Mouse (Mus musculus): ENCODE results near the gene Pagr1a. TPM values are rescaled to one million over a fixed set of nuclear protein-coding genes. Genes with fewer than 3 reads are reported as not detected.

The Pagr1a gene
- 8.7 and 25.1 TPM in 2 replicates for polyA plus RNA-seq (2015; fragmentation: Nextera tagmentation; extraction: Ambion mirVana)

GRCm38 (mm10) chr7:127016971-127017949, at the start of gene Pagr1a:
Gene Pagr1a (minus strand): TSS chr7:127017352.
- DNase-seq (ENCODE audit: low spot score) (peak; percentile 97), ATAC-seq (ENCODE audit: low FRiP score, low TSS enrichment) (peak; percentile 87)
- Histone ChIP-seq H3K27me3 (ENCODE audit: control insufficient read depth, insufficient read depth, low read length) (no peaks in the 10 kb centered on the region), H3K9me3 (ENCODE audit: control insufficient read depth, low read length) (no peaks in the 10 kb centered on the region), H3K36me3 (ENCODE audit: control insufficient read depth, insufficient read depth, low read length) (no peaks in the 10 kb centered on the region), H3K9ac (ENCODE audit: low read length) (peak within 1 kb of the TSS; percentile 74), H3K4me2 (replicated peaks; ENCODE audit: low read depth) (peak within 1 kb of the TSS; percentile 94), H3K4me3 (ENCODE audit: low read depth, low read length) (peak within 1 kb of the TSS; percentile 66), H3K4me1 (replicated peaks; ENCODE audit: control insufficient read depth, insufficient read depth) (peaks cover 4% of the 10 kb centered on the region; the same call in 1 of the 2 replicates), H3K27ac (replicated peaks) (peak within 1 kb of the TSS; percentile 96)
- WGBS: 2% methylated on average over 39 of the region's 39 CpGs
- TF ChIP-seq CTCF (IDR thresholded peaks at IDR 0.05; ENCODE audit: low read depth) (peak; percentile 89), EP300 (optimal IDR thresholded peaks at IDR 0.05) (no peak)

GRCm38 (mm10) chr7:127066317-127066716, 49.2 kb upstream of the Pagr1a start:
- Histone ChIP-seq H3K27ac (replicated peaks) (no peak overlapping the region), H3K9ac (ENCODE audit: low read length) (no peak overlapping the region), H3K4me1 (replicated peaks; ENCODE audit: control insufficient read depth, insufficient read depth) (no peaks in the 10 kb centered on the region), H3K36me3 (ENCODE audit: control insufficient read depth, insufficient read depth, low read length) (no peaks in the 10 kb centered on the region), H3K9me3 (ENCODE audit: control insufficient read depth, low read length) (no peaks in the 10 kb centered on the region), H3K4me3 (ENCODE audit: low read depth, low read length) (no peak overlapping the region), H3K4me2 (replicated peaks; ENCODE audit: low read depth) (no peak overlapping the region), H3K27me3 (ENCODE audit: control insufficient read depth, insufficient read depth, low read length) (no peaks in the 10 kb centered on the region)
- TF ChIP-seq EP300 (optimal IDR thresholded peaks at IDR 0.05): no peak
- no peak for TF ChIP-seq CTCF (IDR thresholded peaks at IDR 0.05; ENCODE audit: low read depth)
- DNase-seq (ENCODE audit: low spot score): no peak
- WGBS: 54% methylated on average over 4 of the region's 4 CpGs
- no peak for ATAC-seq (ENCODE audit: low FRiP score, low TSS enrichment)

GRCm38 (mm10) chr7:127065538-127065937, 48.4 kb upstream of the Pagr1a start:
- 86% methylated on average over 6 of the region's 6 CpGs for WGBS
- TF ChIP-seq CTCF (IDR thresholded peaks at IDR 0.05; ENCODE audit: low read depth) (peak; percentile 15; the same call in 1 of the 2 replicates), EP300 (optimal IDR thresholded peaks at IDR 0.05) (no peak)
- no peak for DNase-seq (ENCODE audit: low spot score)
- no peaks in the 10 kb centered on the region for H3K9me3 ChIP-seq (ENCODE audit: control insufficient read depth, low read length)
- no peaks in the 10 kb centered on the region for H3K4me1 ChIP-seq (replicated peaks; ENCODE audit: control insufficient read depth, insufficient read depth)
- H3K4me2 ChIP-seq (replicated peaks; ENCODE audit: low read depth): no peak overlapping the region
- no peak overlapping the region for H3K9ac ChIP-seq (ENCODE audit: low read length)
- ATAC-seq (ENCODE audit: low FRiP score, low TSS enrichment): no peak
- H3K27ac ChIP-seq (replicated peaks): no peak overlapping the region
- H3K27me3 ChIP-seq (ENCODE audit: control insufficient read depth, insufficient read depth, low read length): no peaks in the 10 kb centered on the region
- H3K36me3 ChIP-seq (ENCODE audit: control insufficient read depth, insufficient read depth, low read length): no peaks in the 10 kb centered on the region
- H3K4me3 ChIP-seq (ENCODE audit: low read depth, low read length): no peak overlapping the region

- ATAC-seq (ENCODE audit: low FRiP score, low TSS enrichment) (no peak), DNase-seq (ENCODE audit: low spot score) (no peak)
- WGBS: 64% methylated on average over 5 of the region's 5 CpGs
- no peaks in the 10 kb centered on the region for H3K9me3 ChIP-seq (ENCODE audit: control insufficient read depth, low read length)
- H3K9ac ChIP-seq (ENCODE audit: low read length): no peak overlapping the region
- H3K27ac ChIP-seq (replicated peaks): no peak overlapping the region
- H3K27me3 ChIP-seq (ENCODE audit: control insufficient read depth, insufficient read depth, low read length): no peaks in the 10 kb centered on the region
- H3K4me2 ChIP-seq (replicated peaks; ENCODE audit: low read depth): no peak overlapping the region
- TF ChIP-seq CTCF (IDR thresholded peaks at IDR 0.05; ENCODE audit: low read depth) (peak; percentile 25; the same call in 1 of the 2 replicates), EP300 (optimal IDR thresholded peaks at IDR 0.05) (no peak)
- no peak overlapping the region for H3K4me3 ChIP-seq (ENCODE audit: low read depth, low read length)
- no peaks in the 10 kb centered on the region for H3K36me3 ChIP-seq (ENCODE audit: control insufficient read depth, insufficient read depth, low read length)
- no peaks in the 10 kb centered on the region for H3K4me1 ChIP-seq (replicated peaks; ENCODE audit: control insufficient read depth, insufficient read depth)
Measured at GRCm38 (mm10) chr7:127055026-127055585, 38.0 kb upstream of the Pagr1a start.

GRCm38 (mm10) chr7:127041851-127042672, 24.9 kb upstream of the Pagr1a start, which contains the start of gene Kif22:
Gene Kif22 (minus strand): TSS chr7:127042471.
- TF ChIP-seq CTCF (IDR thresholded peaks at IDR 0.05; ENCODE audit: low read depth) (no peak), EP300 (optimal IDR thresholded peaks at IDR 0.05) (no peak)
- DNase-seq (ENCODE audit: low spot score): peak; percentile 90
- H3K9me3 ChIP-seq (ENCODE audit: control insufficient read depth, low read length): no peaks in the 10 kb centered on the region
- H3K4me3 ChIP-seq (ENCODE audit: low read depth, low read length): peak within 1 kb of the TSS; percentile 84
- under 1% methylated on average over 53 of the region's 53 CpGs for WGBS
- peak within 1 kb of the TSS; percentile 78 for H3K9ac ChIP-seq (ENCODE audit: low read length)
- H3K36me3 ChIP-seq (ENCODE audit: control insufficient read depth, insufficient read depth, low read length): no peaks in the 10 kb centered on the region
- H3K27me3 ChIP-seq (ENCODE audit: control insufficient read depth, insufficient read depth, low read length): no peaks in the 10 kb centered on the region
- H3K27ac ChIP-seq (replicated peaks): peak within 1 kb of the TSS; percentile 40
- H3K4me1 ChIP-seq (replicated peaks; ENCODE audit: control insufficient read depth, insufficient read depth): no peaks in the 10 kb centered on the region
- peak within 1 kb of the TSS; percentile 97 for H3K4me2 ChIP-seq (replicated peaks; ENCODE audit: low read depth)
- peak; percentile 93 for ATAC-seq (ENCODE audit: low FRiP score, low TSS enrichment)
